ENCODE assay signal across 24 mouse cellular contexts in the genomic region with DNA sequence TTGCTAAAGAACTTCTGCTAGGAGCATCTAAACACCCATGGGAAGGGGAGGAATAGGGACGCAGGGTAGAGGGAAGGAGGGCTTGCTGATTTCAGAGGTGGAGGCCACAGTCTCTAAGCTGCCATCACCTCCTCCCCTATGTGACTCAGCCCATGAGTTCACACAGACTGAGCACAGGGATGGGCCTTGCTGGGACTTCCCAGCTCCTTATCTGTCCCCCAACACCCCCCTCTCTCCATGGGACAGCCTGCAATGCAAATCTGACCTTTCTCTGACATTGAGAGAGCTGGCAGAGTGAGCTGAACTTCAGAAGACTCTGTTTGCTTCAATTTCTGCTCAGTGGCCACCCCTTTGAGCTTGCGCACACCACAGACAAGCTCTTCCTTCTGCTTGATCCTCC. TPM values are rescaled to one million over a fixed set of nuclear protein-coding genes. Genes with fewer than 3 reads are reported as not detected.
DNase-seq lines count a peak whose midpoint lies in the region; ATAC-seq and TF ChIP-seq lines count a peak whose summit lies in the region.
"Had no signal": no experiment of that assay in that cellular context is flagged by ENCODE, and none has a peak within 500 bp of the region (broad histone marks: within the 10 kb centered on the region; RNA-seq: fewer than 3 reads in every experiment).

No protein-coding gene starts in this region.

- TF ChIP-seq EP300 in CH12.LX (IDR thresholded peaks at IDR 0.05; ENCODE audit: low read length), result no peak

- peak; percentile 35 for DNase-seq in adrenal gland, postnatal 14 days
- no peak for DNase-seq in adrenal gland, adult 18-20 months (ENCODE audit: low spot score in 2 of 2)
- DNase-seq in heart, postnatal 4 days, result no peak
- peak; percentile 70 for DNase-seq in CH12.LX (ENCODE audit: extremely low read depth)
- peak; percentile 27 to 45 for DNase-seq in adrenal gland, postnatal 36 days
- no peak for DNase-seq in cerebellum, adult 18-20 months
- DNase-seq: B cell, adult 2 months; cerebellum, adult 11 months; cerebellum, postnatal 10 days; forebrain, postnatal 0 days; gastrocnemius, postnatal 36 days; kidney, postnatal 36 days; lung, adult 2 months; lung, postnatal 14 days; thymus, postnatal 25 days had no signal

- no peak for TF ChIP-seq CTCF in CH12.LX (conservative IDR thresholded peaks at IDR 0.05 in 1 of 2, IDR thresholded peaks at IDR 0.05 in 1 of 2; ENCODE audit: low read depth in 2 of 2, low read length in 2 of 2)

- TF ChIP-seq POLR2A in CH12.LX (IDR thresholded peaks at IDR 0.05; ENCODE audit: low read depth, low read length), result no peak

- no peaks in the 10 kb centered on the region for H3K27me3 ChIP-seq in heart, embryonic 14.5 days (ENCODE audit: control insufficient read depth, insufficient read depth, low read length)
- no peaks in the 10 kb centered on the region for H3K27me3 ChIP-seq in CH12.LX (replicated peaks)
- H3K27me3 ChIP-seq: hindbrain, embryonic 15.5 days; intestine, embryonic 15.5 days; limb, embryonic 13.5 days; liver, embryonic 12.5 days had no signal

- ATAC-seq in heart, embryonic 14.5 days (ENCODE audit: insufficient number of reproducible peaks, insufficient read depth, low FRiP score, low read depth), result 0 out of 2 replicates have a peak, but pooled peaks have one; percentile 46
- ATAC-seq: forebrain, postnatal 0 days; intestine, embryonic 15.5 days; liver, embryonic 12.5 days had no signal

- TF ChIP-seq RAD21 in CH12.LX (IDR thresholded peaks at IDR 0.05; ENCODE audit: low read depth, low read length), result no peak

- dilution Hi-C loops in CH12.LX (cut with MboI; ENCODE audit: extremely low pct_ligation_motif_present, extremely low pct_unique_long_range_greater_than_20kb, low sequenced_read_pairs), result no loop called here

- H3K4me1 ChIP-seq in heart, embryonic 14.5 days (ENCODE audit: control insufficient read depth in 2 of 2, insufficient read depth in 2 of 2, low read length in 2 of 2), result peaks cover 30 to 41% of the 10 kb centered on the region in 2 experiments
- peaks cover 28 to 60% of the 10 kb centered on the region in 2 experiments for H3K4me1 ChIP-seq in CH12.LX (ENCODE audit: control insufficient read depth in 1 of 2, insufficient read depth in 2 of 2)

- peak overlapping the region; percentile 66 to 73 for H3K27ac ChIP-seq in heart, embryonic 14.5 days (replicated peaks in 1 of 2; ENCODE audit: control insufficient read depth in 1 of 2, insufficient read depth in 1 of 2, low read depth in 2 of 2, low read length in 2 of 2)
- H3K27ac ChIP-seq in CH12.LX (ENCODE audit: insufficient read depth, low read depth), result no peak overlapping the region
- H3K27ac ChIP-seq: embryonic facial prominence, embryonic 10.5 days; hindbrain, embryonic 15.5 days; intestine, embryonic 15.5 days; limb, embryonic 13.5 days; liver, embryonic 12.5 days had no signal

- no peak overlapping the region for H3K4me2 ChIP-seq in heart, embryonic 14.5 days (ENCODE audit: low read length)
- no peak overlapping the region for H3K4me2 ChIP-seq in CH12.LX (ENCODE audit: insufficient read depth, low read depth, poor library complexity, severe bottlenecking)
- H3K4me2 ChIP-seq: hindbrain, embryonic 15.5 days; intestine, embryonic 15.5 days; limb, embryonic 13.5 days; liver, embryonic 12.5 days; midbrain, embryonic 11.5 days had no signal

- no peaks in the 10 kb centered on the region for H3K79me2 ChIP-seq in CH12.LX (replicated peaks; ENCODE audit: control insufficient read depth, extremely low read depth, insufficient read depth, poor library complexity, severe bottlenecking)

- WGBS in heart, embryonic 14.5 days, result 51% methylated on average over 2 of the region's 2 CpGs

- no peak overlapping the region; the same call in 1 of the 2 replicates for H3K9ac ChIP-seq in heart, embryonic 14.5 days (ENCODE audit: low read length)
- H3K9ac ChIP-seq in CH12.LX (ENCODE audit: insufficient read depth, low read depth), result no peak overlapping the region
- H3K9ac ChIP-seq: forebrain, postnatal 0 days; hindbrain, embryonic 15.5 days; intestine, embryonic 15.5 days; limb, embryonic 13.5 days; liver, embryonic 12.5 days had no signal

- no peak overlapping the region for H3K4me3 ChIP-seq in heart, embryonic 14.5 days (ENCODE audit: control insufficient read depth in 1 of 2, insufficient read depth in 1 of 2, low read depth in 1 of 2, low read length in 2 of 2)
- no peak overlapping the region for H3K4me3 ChIP-seq in CH12.LX (replicated peaks in 1 of 3; ENCODE audit: low read depth in 2 of 3, low read length in 2 of 3, poor library complexity in 1 of 3)
- H3K4me3 ChIP-seq: embryonic facial prominence, embryonic 10.5 days; hindbrain, embryonic 15.5 days; intestine, embryonic 15.5 days; limb, embryonic 13.5 days; liver, embryonic 12.5 days had no signal

- H3K36me3 ChIP-seq in heart, embryonic 14.5 days (ENCODE audit: control insufficient read depth, insufficient read depth, low read length), result no peaks in the 10 kb centered on the region; the same call in 1 of the 2 replicates
- H3K36me3 ChIP-seq in CH12.LX (replicated peaks in 1 of 2; ENCODE audit: control insufficient read depth in 1 of 2, insufficient read depth in 1 of 2, low read length in 1 of 2), result no peaks in the 10 kb centered on the region
- H3K36me3 ChIP-seq: embryonic facial prominence, embryonic 10.5 days; hindbrain, embryonic 15.5 days; intestine, embryonic 15.5 days; limb, embryonic 13.5 days; liver, embryonic 12.5 days had no signal

- H3K9me3 ChIP-seq in heart, embryonic 14.5 days (ENCODE audit: control insufficient read depth, low read length), result no peaks in the 10 kb centered on the region
- H3K9me3 ChIP-seq in CH12.LX (replicated peaks; ENCODE audit: low read length), result no peaks in the 10 kb centered on the region
- H3K9me3 ChIP-seq: embryonic facial prominence, embryonic 10.5 days; hindbrain, embryonic 15.5 days; intestine, embryonic 15.5 days; limb, embryonic 13.5 days; liver, embryonic 12.5 days had no signal

- in situ Hi-C loops in CH12.LX (cut with MboI; ENCODE audit: low pct_ligation_motif_present, low pct_unique_long_range_greater_than_20kb, low sequenced_read_pairs), result no loop called here

TF ChIP-seq in CH12.LX, 34 proteins besides CTCF, POLR2A, EP300 and RAD21:
- no peak for TF ChIP-seq UBTF (IDR thresholded peaks at IDR 0.05; ENCODE audit: low read depth, low read length)
- no peak for TF ChIP-seq ZC3H11A (IDR thresholded peaks at IDR 0.05; ENCODE audit: low read depth, low read length)
- peak; percentile 60 for TF ChIP-seq ETS1 (conservative IDR thresholded peaks at IDR 0.05; ENCODE audit: low read depth, low read length)
- TF ChIP-seq SIN3A (IDR thresholded peaks at IDR 0.05; ENCODE audit: low read length), result no peak
- TF ChIP-seq SMC3 (IDR thresholded peaks at IDR 0.05; ENCODE audit: low read depth, low read length), result no peak
- TF ChIP-seq ZNF384 (IDR thresholded peaks at IDR 0.05; ENCODE audit: low read depth, low read length), result no peak
- no peak for TF ChIP-seq NRF1 (IDR thresholded peaks at IDR 0.05; ENCODE audit: low read depth, low read length)
- no peak for TF ChIP-seq CHD2 (IDR thresholded peaks at IDR 0.05; ENCODE audit: low read length)
- TF ChIP-seq USF1 (IDR thresholded peaks at IDR 0.05; ENCODE audit: low read depth, low read length), result no peak
- peak; percentile 33; the same call in 1 of the 2 replicates for TF ChIP-seq BHLHE40 (IDR thresholded peaks at IDR 0.05; ENCODE audit: low read depth, low read length)
- TF ChIP-seq JUN (IDR thresholded peaks at IDR 0.05; ENCODE audit: insufficient read depth, low read depth, low read length), result no peak
- TF ChIP-seq JUND (conservative IDR thresholded peaks at IDR 0.05; ENCODE audit: low read depth, low read length), result no peak
- no peak for TF ChIP-seq ZKSCAN1 (IDR thresholded peaks at IDR 0.05; ENCODE audit: borderline replicate concordance, low read depth, low read length)
- TF ChIP-seq PAX5 (IDR thresholded peaks at IDR 0.05; ENCODE audit: low read length), result no peak
- TF ChIP-seq MAX (IDR thresholded peaks at IDR 0.05; ENCODE audit: low read length), result no peak
- no peak for TF ChIP-seq MAFK (IDR thresholded peaks at IDR 0.05; ENCODE audit: insufficient replicate concordance, low read length)

RNA-seq across cellular contexts. Expression of gene Dkk3, which starts 18.1 kb away (rescaled TPM):
- total RNA-seq in adrenal gland, postnatal 14 days (2021), result 10.3 and 13.7 TPM in 2 replicates
- 10 to 100 TPM; 19.0 to 20.1 TPM for total RNA-seq in adrenal gland, adult 18-20 months (2021)
- 65.4 and 86.3 TPM in 2 replicates for polyA plus RNA-seq in heart, embryonic 14.5 days (2014; fragmentation: Nextera tagmentation; extraction: Ambion mirVana)
- 10 to 100 TPM; 82.6 to 87.6 TPM for total RNA-seq in heart, postnatal 4 days (2021)
- 0.38 and 0.59 TPM in 2 replicates for total RNA-seq in CH12.LX (2012; rRNA removed)
- 0.55 and 0.62 TPM in 2 replicates for total RNA-seq in CH12.LX (2014; rRNA removed)
- polyA plus RNA-seq in CH12.LX (2012; ENCODE audit: insufficient read length, low read depth), result 0.48 and 0.54 TPM in 2 replicates
- 10 to 100 TPM; 15.9 to 18.9 TPM for total RNA-seq in adrenal gland, postnatal 36 days (2021)
- total RNA-seq: hematopoietic stem cell, adult 5-6 weeks; megakaryocyte progenitor cell, adult 5-6 weeks had no signal

Comparison
In these comparisons a context has a peak if more than half of its experiments do, and no peak if none do; other contexts are left out.
1. DNase-seq: peak in adrenal gland, postnatal 14 days (single experiment), CH12.LX (single experiment) and adrenal gland, postnatal 36 days (2 of 2); none in adrenal gland, adult 18-20 months (0 of 2), heart, postnatal 4 days (single experiment) and cerebellum, adult 18-20 months (0 of 2).